Mouse (Mus musculus): ENCODE measurements around the gene Ccser1. TPM values are rescaled to one million over a fixed set of nuclear protein-coding genes. Genes with fewer than 3 reads are reported as not detected.

Ccser1 gene
- polyA plus RNA-seq, 1 experiment from 2014 or later = 17.0 TPM

GRCm38 (mm10) chr6:61261381-61261780 is 81.3 kb downstream of the Ccser1 start:
- Histone ChIP-seq H3K4me1 (0 out of 2 replicates have a peak, but pooled peaks cover 5% of the 10 kb centered on the region), H3K27ac (no peak overlapping the region)

GRCm38 (mm10) chr6:61262448-61262847 is 82.3 kb downstream of the Ccser1 start:
- Histone ChIP-seq H3K36me3 (no peaks in the 10 kb centered on the region), H3K4me3 (replicated peaks) (no peak overlapping the region), H3K4me2 (no peak overlapping the region), H3K27ac (peak overlapping the region; percentile 39; the same call in 1 of the 2 replicates), H3K9ac (no peak overlapping the region), H3K4me1 (0 out of 2 replicates have a peak, but pooled peaks cover 5% of the 10 kb centered on the region), H3K9me3 (replicated peaks) (no peaks in the 10 kb centered on the region), H3K27me3 (no peaks in the 10 kb centered on the region)
- peak; percentile 33; the same call in 1 of the 2 replicates for ATAC-seq (replicated peaks; ENCODE audit: low FRiP score)
- WGBS = 73% methylated on average over 1 of the region's 1 CpGs

More at GRCm38 (mm10) chr6:61261381-61261780, 81.3 kb downstream of the Ccser1 start:
- H3K9me3 ChIP-seq (replicated peaks) = no peaks in the 10 kb centered on the region
- no peak for ATAC-seq (replicated peaks; ENCODE audit: low FRiP score)
- 84% methylated on average over 3 of the region's 3 CpGs for WGBS
- no peaks in the 10 kb centered on the region for H3K36me3 ChIP-seq
- H3K9ac ChIP-seq = no peak overlapping the region
- no peaks in the 10 kb centered on the region for H3K27me3 ChIP-seq
- no peak overlapping the region for H3K4me3 ChIP-seq (replicated peaks)
- no peak overlapping the region for H3K4me2 ChIP-seq

- ATAC-seq (replicated peaks; ENCODE audit: low FRiP score) = no peak
- peak overlapping the region; percentile 50; the same call in 1 of the 2 replicates for H3K27ac ChIP-seq
- 38% methylated on average over 1 of the region's 1 CpGs for WGBS
Measured at GRCm38 (mm10) chr6:61263291-61263690, 83.2 kb downstream of the Ccser1 start.

GRCm38 (mm10) chr6:61271033-61271432 is 90.9 kb downstream of the Ccser1 start:
- peaks cover 5% of the 10 kb centered on the region; the same call in 1 of the 2 replicates for H3K4me1 ChIP-seq
- H3K4me2 ChIP-seq = no peak overlapping the region
- no peaks in the 10 kb centered on the region for H3K27me3 ChIP-seq
- H3K27ac ChIP-seq = no peak overlapping the region
- no peaks in the 10 kb centered on the region for H3K36me3 ChIP-seq
- H3K9me3 ChIP-seq (replicated peaks) = no peaks in the 10 kb centered on the region
- ATAC-seq (replicated peaks; ENCODE audit: low FRiP score) = no peak; the same call in 1 of the 2 replicates
- no peak overlapping the region for H3K9ac ChIP-seq
- H3K4me3 ChIP-seq (replicated peaks) = no peak overlapping the region
- WGBS = 53% methylated on average over 1 of the region's 2 CpGs

More at GRCm38 (mm10) chr6:61263291-61263690, 83.2 kb downstream of the Ccser1 start:
- Histone ChIP-seq H3K4me3 (replicated peaks) (no peak overlapping the region), H3K27me3 (no peaks in the 10 kb centered on the region), H3K36me3 (no peaks in the 10 kb centered on the region), H3K9me3 (replicated peaks) (no peaks in the 10 kb centered on the region), H3K4me2 (no peak overlapping the region), H3K9ac (no peak overlapping the region), H3K4me1 (0 out of 2 replicates have a peak, but pooled peaks cover 5% of the 10 kb centered on the region)

- Histone ChIP-seq H3K4me2 (no peak overlapping the region), H3K4me1 (peaks cover 5% of the 10 kb centered on the region; the same call in 1 of the 2 replicates), H3K9ac (no peak overlapping the region), H3K36me3 (no peaks in the 10 kb centered on the region), H3K9me3 (replicated peaks) (no peaks in the 10 kb centered on the region), H3K27ac (peak overlapping the region; percentile 41; the same call in 1 of the 2 replicates), H3K4me3 (replicated peaks) (no peak overlapping the region), H3K27me3 (no peaks in the 10 kb centered on the region)
- 59% methylated on average over 3 of the region's 3 CpGs for WGBS
- no peak for ATAC-seq (replicated peaks; ENCODE audit: low FRiP score)
Measured at GRCm38 (mm10) chr6:61273430-61273829, 93.3 kb downstream of the Ccser1 start.

GRCm38 (mm10) chr6:61279506-61279905 is 99.4 kb downstream of the Ccser1 start:
- Histone ChIP-seq H3K9me3 (replicated peaks) (no peaks in the 10 kb centered on the region), H3K27ac (no peak overlapping the region), H3K4me2 (no peak overlapping the region), H3K36me3 (no peaks in the 10 kb centered on the region), H3K4me1 (no peaks in the 10 kb centered on the region), H3K27me3 (no peaks in the 10 kb centered on the region), H3K9ac (no peak overlapping the region), H3K4me3 (replicated peaks) (no peak overlapping the region)
- ATAC-seq (replicated peaks; ENCODE audit: low FRiP score) = no peak
- WGBS = 42% methylated on average over 7 of the region's 7 CpGs

GRCm38 (mm10) chr6:61292927-61293326 is 112.8 kb downstream of the Ccser1 start:
- no peak overlapping the region for H3K9ac ChIP-seq
- peaks cover 11% of the 10 kb centered on the region for H3K4me1 ChIP-seq
- H3K4me2 ChIP-seq = no peak overlapping the region
- H3K4me3 ChIP-seq (replicated peaks) = no peak overlapping the region
- WGBS = 64% methylated on average over 3 of the region's 3 CpGs
- no peak for ATAC-seq (replicated peaks; ENCODE audit: low FRiP score)
- H3K27me3 ChIP-seq = no peaks in the 10 kb centered on the region
- H3K27ac ChIP-seq = no peak overlapping the region
- no peaks in the 10 kb centered on the region for H3K36me3 ChIP-seq
- H3K9me3 ChIP-seq (replicated peaks) = no peaks in the 10 kb centered on the region

- H3K27ac ChIP-seq = peak overlapping the region; percentile 56
Measured at GRCm38 (mm10) chr6:61295535-61295934, 115.4 kb downstream of the Ccser1 start.

GRCm38 (mm10) chr6:61296188-61297037 is 116.3 kb downstream of the Ccser1 start:
- H3K9me3 ChIP-seq (replicated peaks) = no peaks in the 10 kb centered on the region
- H3K4me2 ChIP-seq = no peak overlapping the region
- no peaks in the 10 kb centered on the region for H3K27me3 ChIP-seq
- H3K4me1 ChIP-seq = peaks cover 11% of the 10 kb centered on the region
- no peak for ATAC-seq (replicated peaks; ENCODE audit: low FRiP score)
- 69% methylated on average over 6 of the region's 6 CpGs for WGBS
- H3K36me3 ChIP-seq = no peaks in the 10 kb centered on the region
- H3K9ac ChIP-seq = no peak overlapping the region
- peak overlapping the region; percentile 56; the same call in 1 of the 2 replicates for H3K27ac ChIP-seq
- no peak overlapping the region for H3K4me3 ChIP-seq (replicated peaks)

More at GRCm38 (mm10) chr6:61295535-61295934, 115.4 kb downstream of the Ccser1 start:
- Histone ChIP-seq H3K9ac (no peak overlapping the region), H3K4me2 (peak overlapping the region; percentile 6; the same call in 1 of the 2 replicates), H3K4me3 (replicated peaks) (no peak overlapping the region), H3K36me3 (no peaks in the 10 kb centered on the region), H3K4me1 (peaks cover 11% of the 10 kb centered on the region), H3K27me3 (no peaks in the 10 kb centered on the region), H3K9me3 (replicated peaks) (no peaks in the 10 kb centered on the region)
- ATAC-seq (replicated peaks; ENCODE audit: low FRiP score) = peak; percentile 90
- WGBS = 7% methylated on average over 4 of the region's 4 CpGs

GRCm38 (mm10) chr6:61300441-61300840 is 120.3 kb downstream of the Ccser1 start:
- peaks cover 9% of the 10 kb centered on the region for H3K4me1 ChIP-seq
- H3K9ac ChIP-seq = no peak overlapping the region
- ATAC-seq (replicated peaks; ENCODE audit: low FRiP score) = no peak
- H3K27ac ChIP-seq = no peak overlapping the region
- H3K4me2 ChIP-seq = no peak overlapping the region
- no peaks in the 10 kb centered on the region for H3K9me3 ChIP-seq (replicated peaks)
- H3K27me3 ChIP-seq = no peaks in the 10 kb centered on the region
- no peak overlapping the region for H3K4me3 ChIP-seq (replicated peaks)
- WGBS = 94% methylated on average over 4 of the region's 4 CpGs
- no peaks in the 10 kb centered on the region for H3K36me3 ChIP-seq

GRCm38 (mm10) chr6:61300975-61301374 is 120.9 kb downstream of the Ccser1 start:
- H3K27me3 ChIP-seq = no peaks in the 10 kb centered on the region
- no peak overlapping the region for H3K9ac ChIP-seq
- H3K9me3 ChIP-seq (replicated peaks) = no peaks in the 10 kb centered on the region
- no peak overlapping the region for H3K4me3 ChIP-seq (replicated peaks)
- 0 out of 2 replicates have a peak, but pooled peaks have one; percentile 29 for ATAC-seq (replicated peaks; ENCODE audit: low FRiP score)
- H3K36me3 ChIP-seq = no peaks in the 10 kb centered on the region
- no peak overlapping the region for H3K4me2 ChIP-seq
- H3K27ac ChIP-seq = no peak overlapping the region
- 65% methylated on average over 7 of the region's 7 CpGs for WGBS
- peaks cover 5% of the 10 kb centered on the region for H3K4me1 ChIP-seq

GRCm38 (mm10) chr6:61301631-61302030 is 121.5 kb downstream of the Ccser1 start:
- no peak overlapping the region for H3K4me3 ChIP-seq (replicated peaks)
- H3K4me2 ChIP-seq = no peak overlapping the region
- H3K9me3 ChIP-seq (replicated peaks) = no peaks in the 10 kb centered on the region
- H3K4me1 ChIP-seq = no peaks in the 10 kb centered on the region
- H3K36me3 ChIP-seq = no peaks in the 10 kb centered on the region
- no peak overlapping the region for H3K27ac ChIP-seq
- H3K27me3 ChIP-seq = no peaks in the 10 kb centered on the region
- 29% methylated on average over 2 of the region's 2 CpGs for WGBS
- no peak for ATAC-seq (replicated peaks; ENCODE audit: low FRiP score)
- H3K9ac ChIP-seq = no peak overlapping the region
